Mouse (Mus musculus) myocyte (in vitro differentiated cells): ENCODE measurements around the gene Glipr2. TPM values are rescaled to one million over a fixed set of nuclear protein-coding genes. Genes with fewer than 3 reads are reported as not detected.

Experiments
- H3K27me3 ChIP-seq: one replicate; pipeline ENCODE4 v1.6.1; 2011; ENCODE audit not compliant: control insufficient read depth, insufficient read depth, insufficient read length
- H3K36me3 ChIP-seq: one replicate; pipeline ENCODE4 v1.6.1; 2011; ENCODE audit not compliant: control insufficient read depth, insufficient read depth
- H3K4me2 ChIP-seq: one replicate; pipeline ENCODE4 v1.6.1; 2011; ENCODE audit warnings: low read depth, control low read depth
- H3K4me3 ChIP-seq: one replicate; pipeline ENCODE4 v1.5.1; 2011; ENCODE audit warnings: mild to moderate bottlenecking, control low read depth, moderate library complexity
- H3K79me2 ChIP-seq: one replicate; pipeline ENCODE4 v1.6.1; 2011; ENCODE audit not compliant: control insufficient read depth, insufficient read depth
- H3ac ChIP-seq: one replicate; pipeline ENCODE4 v1.6.1; 2011; ENCODE audit not compliant: control insufficient read depth, insufficient read length
- CEBPB ChIP-seq: IDR thresholded peaks from 2 replicates; pipeline ENCODE4 v1.6.1; 2011; ENCODE audit warnings: mild to moderate bottlenecking, moderate library complexity; ENCODE audit not compliant: poor library complexity, insufficient read depth, severe bottlenecking
- E2F4 ChIP-seq: IDR thresholded peaks from one replicate; pipeline ENCODE4 v1.6.1; 2011; ENCODE audit warnings: mild to moderate bottlenecking, control low read depth, moderate library complexity; ENCODE audit not compliant: insufficient read depth
- MAX ChIP-seq: IDR thresholded peaks from one replicate; pipeline ENCODE4 v1.6.1; 2011; ENCODE audit warnings: low read depth, mild to moderate bottlenecking, control low read depth
- MYOD1 ChIP-seq, 3 experiments: IDR thresholded peaks; one replicate each; pipeline ENCODE4 v1.6.1; 2011; ENCODE audit warnings: control low read depth in 2 of 3, low read depth in 2 of 3, mild to moderate bottlenecking in 2 of 3, moderate library complexity in 1 of 3; ENCODE audit not compliant: insufficient read length in 2 of 3, control insufficient read depth in 1 of 3
- MYOG ChIP-seq, 3 experiments: IDR thresholded peaks; one replicate each; pipeline ENCODE4 v1.6.1; 2011; ENCODE audit warnings: control low read depth in 2 of 3, low read depth in 2 of 3, mild to moderate bottlenecking in 2 of 3; ENCODE audit not compliant: insufficient read length in 2 of 3, control insufficient read depth in 1 of 3, insufficient read depth in 1 of 3
- POLR2A ChIP-seq: IDR thresholded peaks from one replicate; pipeline ENCODE4 v1.6.1; 2011; ENCODE audit warnings: low read depth, mild to moderate bottlenecking, control low read depth, moderate library complexity; ENCODE audit not compliant: insufficient read length
- POLR2AphosphoS2 ChIP-seq: IDR thresholded peaks from one replicate; pipeline ENCODE4 v1.6.1; 2011; ENCODE audit warnings: low read depth, control low read depth; ENCODE audit not compliant: insufficient read length
- REST ChIP-seq: IDR thresholded peaks from one replicate; pipeline ENCODE4 v1.6.1; 2011; ENCODE audit warnings: mild to moderate bottlenecking, control low read depth, moderate library complexity; ENCODE audit not compliant: insufficient read depth, insufficient read length
- SRF ChIP-seq: IDR thresholded peaks from one replicate; pipeline ENCODE4 v1.6.1; 2011; ENCODE audit warnings: low read depth; ENCODE audit not compliant: control insufficient read depth, insufficient read length
- TCF12 ChIP-seq: IDR thresholded peaks from one replicate; pipeline ENCODE4 v1.6.1; 2011; ENCODE audit warnings: mild to moderate bottlenecking, control low read depth; ENCODE audit not compliant: poor library complexity, insufficient read depth, severe bottlenecking
- TCF3 ChIP-seq: IDR thresholded peaks from one replicate; pipeline ENCODE4 v1.6.1; 2011; ENCODE audit warnings: low read depth, control low read depth; ENCODE audit not compliant: insufficient read length
- USF1 ChIP-seq: IDR thresholded peaks from one replicate; pipeline ENCODE4 v1.6.1; 2011; ENCODE audit warnings: low read depth, mild to moderate bottlenecking, control low read depth, moderate library complexity
- polyA plus RNA-seq: library from polyadenylated mRNA; unstranded; fragments of >200 nt; fragmentation: generic; extraction: Trizol; gene quantifications from one replicate; pipeline ENCODE4 v1.2.1, GENCODE M21; 2012; ENCODE audit warnings: missing spikeins

Glipr2 gene
- polyA plus RNA-seq = 113 TPM

DNA sequence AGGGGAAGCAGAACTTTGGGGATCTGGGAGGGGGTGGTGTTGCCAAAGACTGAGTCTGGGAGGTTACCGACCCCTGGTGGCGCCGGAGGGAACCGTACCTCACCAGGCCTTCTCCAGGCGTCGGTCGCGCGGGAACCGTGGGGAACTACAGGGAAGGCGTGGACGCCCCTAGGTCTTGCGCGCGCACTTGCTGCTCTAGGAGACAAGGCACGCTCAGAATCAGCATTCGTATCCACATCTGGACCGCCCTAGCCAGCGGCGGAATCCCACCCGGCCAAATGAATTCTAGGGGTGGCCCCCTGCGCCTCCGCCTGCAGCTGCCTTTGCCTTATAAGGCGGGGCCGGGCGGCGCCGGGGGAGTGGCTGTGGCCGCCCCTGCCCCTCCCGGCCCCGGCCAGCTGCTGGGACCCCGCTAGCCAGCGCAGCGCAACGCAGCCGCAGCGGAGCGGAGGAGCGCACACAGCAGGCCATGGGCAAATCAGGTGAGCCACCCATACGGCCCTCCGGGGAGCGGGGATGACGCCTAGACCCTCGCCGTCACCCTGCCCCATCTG is at the start of gene Glipr2:
Glipr2 (plus strand) TSS at position 110 of the 554 bp plus-strand sequence.
- H3K27me3 ChIP-seq = no peaks in the 10 kb centered on the region
- H3K36me3 ChIP-seq = no peaks in the 10 kb centered on the region
- H3K4me2 ChIP-seq = peak within 1 kb of the TSS; percentile 78
- TF ChIP-seq MAX (no peak), POLR2A (peak; percentile 91), MYOD1 (IDR thresholded peaks at IDR 0.05; ENCODE audit: control insufficient read depth in 1 of 3, insufficient read length in 2 of 3, low read depth in 2 of 3) (peak in 2 of 3 experiments; percentile 64 to 82), SRF (peak; percentile 98), POLR2AphosphoS2 (peak; percentile 95), MYOG (IDR thresholded peaks at IDR 0.05; ENCODE audit: control insufficient read depth in 1 of 3, insufficient read depth in 1 of 3, insufficient read length in 2 of 3, low read depth in 2 of 3) (peak in 2 of 3 experiments; percentile 75 to 80)
- H3K4me3 ChIP-seq = peak within 1 kb of the TSS; percentile 96
- peaks cover 43% of the 10 kb centered on the region for H3K79me2 ChIP-seq
- peak within 1 kb of the TSS; percentile 30 for H3ac ChIP-seq

DNA sequence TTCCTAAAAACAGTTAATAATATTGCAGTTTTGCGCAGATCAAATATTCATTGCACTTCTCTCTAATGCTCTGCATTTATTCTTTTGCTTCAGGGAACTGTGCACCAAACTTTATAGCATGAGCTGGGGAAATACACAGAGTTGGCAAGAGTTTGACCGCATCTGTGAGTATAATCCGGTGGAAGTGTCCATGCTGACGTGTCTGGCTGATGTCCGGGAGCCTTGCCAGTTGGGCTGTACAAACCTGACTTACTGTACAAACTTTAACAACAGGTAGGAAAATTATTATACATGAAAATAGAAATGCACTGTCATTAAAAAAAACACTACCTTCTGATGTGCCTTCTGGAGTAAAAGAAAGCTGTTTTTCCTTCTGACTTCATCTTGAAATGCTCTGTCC is 39.0 kb upstream of the Glipr2 start:
- H3K27me3 ChIP-seq = no peaks in the 10 kb centered on the region
- H3K79me2 ChIP-seq = no peaks in the 10 kb centered on the region
- no peaks in the 10 kb centered on the region for H3K36me3 ChIP-seq
- TF ChIP-seq MAX (no peak), SRF (no peak), TCF12 (no peak), REST (no peak), E2F4 (no peak), POLR2A (no peak), USF1 (no peak), MYOG (IDR thresholded peaks at IDR 0.05; ENCODE audit: control insufficient read depth in 1 of 3, insufficient read depth in 1 of 3, insufficient read length in 2 of 3, low read depth in 2 of 3) (no peak), TCF3 (no peak)
- H3K4me2 ChIP-seq = no peak overlapping the region
- H3ac ChIP-seq = no peak overlapping the region
- H3K4me3 ChIP-seq = no peak overlapping the region

DNA sequence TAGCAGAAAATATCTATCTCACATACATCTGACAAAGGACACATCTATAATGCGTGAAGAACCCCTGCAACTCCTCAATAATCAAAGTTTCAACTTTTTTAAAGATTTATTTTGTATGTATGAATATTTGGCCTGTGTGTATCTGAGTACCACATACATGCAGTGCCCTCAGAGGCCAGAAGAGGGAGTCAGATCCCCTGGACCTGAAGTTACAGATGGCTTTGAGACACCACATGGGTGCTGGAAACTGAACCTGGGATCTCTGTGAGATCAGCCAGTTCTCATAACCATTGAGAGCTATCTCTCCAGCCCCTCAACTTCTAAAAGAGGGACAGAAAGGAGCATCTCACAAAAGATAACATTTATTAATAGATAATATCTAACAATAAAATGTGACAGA is 36.6 kb upstream of the Glipr2 start:
- TF ChIP-seq SRF (no peak), POLR2A (no peak), MAX (no peak), CEBPB (no peak), POLR2AphosphoS2 (no peak), REST (no peak), MYOG (IDR thresholded peaks at IDR 0.05; ENCODE audit: control insufficient read depth in 1 of 3, insufficient read depth in 1 of 3, insufficient read length in 2 of 3, low read depth in 2 of 3) (no peak), TCF3 (no peak), E2F4 (no peak), TCF12 (no peak), USF1 (no peak), MYOD1 (IDR thresholded peaks at IDR 0.05; ENCODE audit: control insufficient read depth in 1 of 3, insufficient read length in 2 of 3, low read depth in 2 of 3) (no peak)
- Histone ChIP-seq H3K4me3 (no peak overlapping the region), H3K36me3 (no peaks in the 10 kb centered on the region), H3K27me3 (no peaks in the 10 kb centered on the region), H3ac (no peak overlapping the region), H3K79me2 (no peaks in the 10 kb centered on the region), H3K4me2 (no peak overlapping the region)

DNA sequence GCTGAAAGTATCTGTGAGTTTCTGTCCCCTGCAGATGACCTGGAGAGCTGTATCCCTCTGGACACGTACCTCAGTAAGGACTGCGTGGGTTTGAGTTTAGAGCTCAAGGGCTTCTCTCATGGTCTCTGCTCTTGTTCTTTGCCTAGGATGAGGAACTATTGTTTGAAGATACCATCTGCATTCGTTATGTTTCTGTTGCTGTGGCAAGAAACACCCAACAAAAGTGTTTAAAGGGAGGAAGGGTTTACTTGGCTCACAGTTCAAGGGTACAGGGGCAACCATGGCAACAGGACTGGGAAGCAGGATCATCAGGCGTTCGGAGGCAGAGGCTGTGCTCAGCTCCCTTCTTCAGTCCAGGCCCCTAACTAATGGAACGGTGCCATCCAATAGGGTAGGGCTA is 32.1 kb upstream of the Glipr2 start:
- Histone ChIP-seq H3K27me3 (no peaks in the 10 kb centered on the region), H3K36me3 (no peaks in the 10 kb centered on the region), H3K4me2 (no peak overlapping the region), H3K4me3 (no peak overlapping the region), H3ac (no peak overlapping the region), H3K79me2 (no peaks in the 10 kb centered on the region)
- TF ChIP-seq REST (no peak), MYOG (IDR thresholded peaks at IDR 0.05; ENCODE audit: control insufficient read depth in 1 of 3, insufficient read depth in 1 of 3, insufficient read length in 2 of 3, low read depth in 2 of 3) (no peak), POLR2A (no peak), SRF (no peak), USF1 (no peak), TCF3 (no peak), MAX (no peak), POLR2AphosphoS2 (no peak), MYOD1 (IDR thresholded peaks at IDR 0.05; ENCODE audit: control insufficient read depth in 1 of 3, insufficient read length in 2 of 3, low read depth in 2 of 3) (no peak), TCF12 (no peak), E2F4 (no peak), CEBPB (no peak)

DNA sequence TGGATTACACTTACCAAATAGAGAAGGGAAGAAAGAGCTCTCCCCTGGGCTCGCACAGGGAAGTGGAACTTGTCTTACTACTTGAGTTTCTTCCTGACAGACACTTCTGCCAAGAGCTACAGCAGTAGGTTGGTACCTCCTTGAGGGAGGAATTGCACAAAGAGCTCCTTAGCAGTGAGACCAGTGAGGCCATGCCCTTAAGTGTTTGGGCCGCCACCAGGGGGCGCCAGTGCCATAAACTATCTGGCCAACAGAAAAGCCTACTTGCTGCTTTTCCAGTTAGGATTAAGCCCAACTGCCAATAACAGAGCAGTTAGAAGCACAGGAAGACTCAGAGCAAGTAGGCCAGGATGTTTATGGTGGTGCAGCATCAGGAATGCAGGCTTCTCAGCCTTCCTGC is 31.4 kb upstream of the Glipr2 start:
- no peaks in the 10 kb centered on the region for H3K27me3 ChIP-seq
- no peak overlapping the region for H3K4me2 ChIP-seq
- no peak overlapping the region for H3ac ChIP-seq
- no peak overlapping the region for H3K4me3 ChIP-seq
- H3K79me2 ChIP-seq = no peaks in the 10 kb centered on the region
- no peak for TF ChIP-seq TCF3
- no peak for TF ChIP-seq USF1
- no peak for TF ChIP-seq MYOD1 (IDR thresholded peaks at IDR 0.05; ENCODE audit: control insufficient read depth in 1 of 3, insufficient read length in 2 of 3, low read depth in 2 of 3)
- no peak for TF ChIP-seq SRF
- no peak for TF ChIP-seq CEBPB
- no peak for TF ChIP-seq E2F4
- no peaks in the 10 kb centered on the region for H3K36me3 ChIP-seq
